Mouse (Mus musculus) liver, adult (tissue): Measurements from ENCODE around the gene Mybl2.

ENCODE experiments used
- GATA4 ChIP-seq: IDR thresholded peaks from 2 replicates; pipeline ENCODE4 v1.6.1; 2014; ENCODE audit warnings: mild to moderate bottlenecking, low read length; ENCODE audit not compliant: insufficient replicate concordance

Mybl2 gene

GRCm38 (mm10) chr2:163054335-163054840, at the start of gene Mybl2:
TSS of gene Mybl2 (plus strand) at chr2:163054687.
- TF ChIP-seq GATA4, result peak; percentile 63; the same call in 1 of the 2 replicates

GRCm38 (mm10) chr2:163007299-163007698, 47.2 kb upstream of the Mybl2 start:
- peak; percentile 87 for TF ChIP-seq GATA4

- no peak for TF ChIP-seq GATA4
These were observed 37.4 kb upstream of the Mybl2 start, which contains the start of gene Ift52 for GRCm38 (mm10) chr2:163016916-163017743. TSS of gene Ift52 (plus strand) at chr2:163017354.

GRCm38 (mm10) chr2:163031289-163031688, 23.2 kb upstream of the Mybl2 start:
- no peak for TF ChIP-seq GATA4

GRCm38 (mm10) chr2:163031757-163032156, 22.7 kb upstream of the Mybl2 start:
- TF ChIP-seq GATA4, result no peak

GRCm38 (mm10) chr2:163032622-163033021, 21.9 kb upstream of the Mybl2 start:
- TF ChIP-seq GATA4, result no peak

GRCm38 (mm10) chr2:163039940-163040339, 14.5 kb upstream of the Mybl2 start:
- no peak for TF ChIP-seq GATA4

- TF ChIP-seq GATA4, result no peak
These were observed 6.4 kb upstream of the Mybl2 start for GRCm38 (mm10) chr2:163048125-163048524.

- TF ChIP-seq GATA4, result no peak
These were observed 5.4 kb upstream of the Mybl2 start for GRCm38 (mm10) chr2:163049116-163049515.

GRCm38 (mm10) chr2:163051691-163052090, 2.8 kb upstream of the Mybl2 start:
- no peak for TF ChIP-seq GATA4

- no peak for TF ChIP-seq GATA4
These were observed 2.4 kb upstream of the Mybl2 start for GRCm38 (mm10) chr2:163052101-163052500.

- TF ChIP-seq GATA4, result no peak
These were observed 1.7 kb upstream of the Mybl2 start for GRCm38 (mm10) chr2:163052826-163053225.

- TF ChIP-seq GATA4, result no peak
These were observed 506 bp downstream of the Mybl2 start for GRCm38 (mm10) chr2:163054891-163055494.

GRCm38 (mm10) chr2:163055715-163056114, 1.2 kb downstream of the Mybl2 start:
- no peak for TF ChIP-seq GATA4

GRCm38 (mm10) chr2:163056584-163056983, 2.1 kb downstream of the Mybl2 start:
- TF ChIP-seq GATA4, result no peak

GRCm38 (mm10) chr2:163060630-163061029, 6.1 kb downstream of the Mybl2 start:
- no peak for TF ChIP-seq GATA4
